Mouse (Mus musculus) embryonic fibroblast, embryonic 13.5 days (primary cell): ENCODE results near the gene Fkbp8.

Experiments used
- CTCF ChIP-seq: IDR thresholded peaks from 2 replicates; pipeline ENCODE4 v1.5.1; 2011; ENCODE audit warnings: mild to moderate bottlenecking, control low read depth, low read length, moderate library complexity, borderline replicate concordance; ENCODE audit not compliant: insufficient read depth
- POLR2A ChIP-seq: IDR thresholded peaks from 2 replicates; pipeline ENCODE4 v1.6.1; 2011; ENCODE audit warnings: low read depth, mild to moderate bottlenecking, control low read depth, low read length, moderate library complexity

GRCm38 (mm10) chr8:70574915-70575314 is 47.4 kb downstream of the Fkbp8 start:
- TF ChIP-seq CTCF (no peak), POLR2A (no peak)
